Mouse (Mus musculus) gastrocnemius, adult 18-20 months (tissue): ENCODE results near the gene Kmt5b. TPM values are rescaled to one million over a fixed set of nuclear protein-coding genes. Genes with fewer than 3 reads are reported as not detected.

Source experiments
- DNase-seq: peaks from one replicate; pipeline ENCODE4 v3.0.0; 2021; ENCODE audit warnings: low spot score
- long read RNA-seq, 2 experiments: library from polyadenylated mRNA; stranded (forward); transcript quantifications; one replicate each; pipeline ENCODE4 v2.0.0; 2021
- total RNA-seq, 2 experiments: library from RNA; stranded (reverse); gene quantifications; 2 replicates each; pipeline ENCODE4 v1.2.3; 2021

Kmt5b gene
- total RNA-seq = 10 to 100 TPM; 19.1 to 19.6 TPM
- long read RNA-seq, experiment 1, partial matches to known transcripts = 4 of 4 reads
- long read RNA-seq, experiment 1, other reads (novel, unspliced or antisense) = 0 of 4 reads
- long read RNA-seq, experiment 2, partial matches to known transcripts = 1 of 2 reads
- long read RNA-seq, experiment 2, other reads (novel, unspliced or antisense) = 1 of 2 reads

DNA sequence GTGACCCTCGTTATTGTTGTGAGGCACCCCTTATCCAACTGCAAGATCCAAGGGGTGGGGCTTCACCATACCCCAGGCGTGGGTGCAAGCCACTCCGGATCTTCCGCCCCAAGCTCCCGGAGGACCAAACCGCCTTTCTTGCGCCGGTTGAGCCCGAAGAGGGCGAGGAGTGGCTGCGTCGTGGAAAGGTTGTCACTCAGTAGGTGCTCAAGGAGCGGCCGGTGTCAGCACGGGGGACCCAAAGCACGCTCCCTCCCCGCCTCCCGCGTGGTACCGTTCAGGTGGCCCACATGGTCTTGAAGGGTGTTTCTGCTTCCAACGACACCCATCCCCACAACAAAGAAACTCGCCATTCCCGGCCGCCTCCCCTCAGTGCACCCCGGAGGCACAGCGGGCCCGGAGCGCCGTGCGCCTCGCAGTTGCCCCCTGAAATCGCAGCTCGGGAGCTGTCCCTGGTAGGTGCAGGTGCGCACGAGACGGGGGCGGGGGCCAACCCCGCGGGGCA lies at the start of gene Kmt5b:
Gene Kmt5b (plus strand): TSS at position 146 of the 505 bp plus-strand sequence.
- peak; percentile 49 for DNase-seq

GRCm38 (mm10) chr19:3718481-3719361 lies 48.5 kb upstream of the Kmt5b start:
- DNase-seq = peak; percentile 64

DNA sequence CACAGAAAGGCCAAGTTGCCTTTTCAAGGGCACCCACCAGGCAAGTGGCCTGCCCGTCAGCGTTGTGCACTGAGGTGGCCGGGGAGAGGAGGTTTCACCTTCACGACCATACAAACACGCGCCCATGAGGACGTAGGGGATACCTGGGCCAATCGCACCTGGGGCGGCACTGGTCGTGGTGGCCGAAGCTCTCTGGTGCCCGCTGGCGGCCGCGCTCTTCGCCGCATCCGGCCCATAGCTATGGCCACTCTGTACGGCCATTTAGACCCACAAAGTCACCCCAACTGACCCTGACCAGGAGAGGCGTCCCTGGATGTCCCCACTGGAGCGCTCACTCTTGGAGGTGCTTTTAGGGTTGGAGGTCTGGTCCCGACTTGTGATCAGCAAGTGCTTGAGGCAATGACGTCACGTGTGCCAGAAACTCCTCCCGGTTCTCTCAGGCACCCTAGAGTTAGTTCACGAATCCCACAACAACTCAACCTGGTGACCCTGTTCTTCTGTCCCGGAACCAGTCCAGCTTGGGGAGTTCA lies 47.8 kb upstream of the Kmt5b start:
- DNase-seq = peak; percentile 56

DNA sequence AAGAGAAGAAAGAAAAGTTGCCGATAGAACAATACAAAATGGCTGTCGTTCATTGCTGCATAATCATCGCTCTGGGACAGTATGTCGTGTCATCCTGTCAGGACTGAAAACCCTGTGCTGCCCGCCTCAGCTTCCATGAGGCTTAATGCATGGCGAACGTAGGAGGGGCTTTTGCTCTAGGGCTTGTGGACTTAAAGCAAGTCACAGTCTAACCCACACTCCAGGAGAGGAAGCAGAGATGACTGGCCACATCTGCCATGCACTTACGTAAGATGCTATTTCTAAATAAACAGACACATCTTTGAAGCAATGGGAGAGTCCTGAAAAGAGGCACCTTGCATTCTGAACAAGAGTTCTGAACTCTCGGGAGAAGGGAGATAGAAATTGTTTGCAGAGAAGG lies 44.1 kb upstream of the Kmt5b start:
- no peak for DNase-seq

GRCm38 (mm10) chr19:3723904-3724303 lies 43.3 kb upstream of the Kmt5b start:
- no peak for DNase-seq

GRCm38 (mm10) chr19:3724779-3725178 lies 42.4 kb upstream of the Kmt5b start:
- DNase-seq = peak; percentile 71

- DNase-seq = no peak
These were observed 38.3 kb upstream of the Kmt5b start for GRCm38 (mm10) chr19:3728901-3729300.

DNA sequence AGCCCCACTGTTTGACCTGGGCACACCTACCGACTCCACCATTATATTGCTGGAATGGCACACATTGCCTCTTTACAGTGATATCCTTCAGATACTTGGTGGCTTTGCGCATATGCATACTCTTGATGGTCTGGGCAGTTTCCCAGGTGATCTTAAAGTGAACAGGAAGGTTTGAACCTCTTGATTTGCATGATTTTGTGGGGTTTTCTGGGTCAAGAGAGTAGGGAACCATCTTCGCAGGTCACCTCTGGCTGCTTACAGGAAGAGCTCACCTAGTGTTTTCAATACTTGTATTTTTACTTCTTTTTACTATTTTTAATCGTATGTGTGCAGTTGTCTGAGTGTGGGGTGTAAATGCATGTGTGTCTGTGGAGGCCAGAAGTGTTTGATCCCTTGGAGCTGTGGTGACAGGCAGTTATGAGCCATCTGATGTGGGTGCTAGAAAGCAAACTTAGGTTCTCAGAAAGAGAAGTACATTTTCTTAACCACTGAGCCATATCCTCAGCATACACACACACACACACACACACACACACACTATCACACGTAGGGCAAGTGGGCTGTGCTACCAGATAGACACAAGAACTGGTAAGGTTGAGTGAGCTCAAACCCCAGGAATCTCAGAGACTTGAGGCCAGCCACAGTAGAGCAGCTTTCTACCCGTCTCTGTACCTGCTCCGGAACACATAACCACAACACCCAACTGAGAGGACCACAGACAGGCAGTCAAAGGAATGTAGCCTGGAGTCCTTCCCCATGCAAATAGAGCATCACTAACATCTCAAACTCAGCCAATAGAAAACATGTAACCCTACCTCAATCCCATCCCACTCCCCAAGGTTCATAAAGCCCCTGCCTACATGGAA lies 36.2 kb upstream of the Kmt5b start:
- DNase-seq = no peak

DNA sequence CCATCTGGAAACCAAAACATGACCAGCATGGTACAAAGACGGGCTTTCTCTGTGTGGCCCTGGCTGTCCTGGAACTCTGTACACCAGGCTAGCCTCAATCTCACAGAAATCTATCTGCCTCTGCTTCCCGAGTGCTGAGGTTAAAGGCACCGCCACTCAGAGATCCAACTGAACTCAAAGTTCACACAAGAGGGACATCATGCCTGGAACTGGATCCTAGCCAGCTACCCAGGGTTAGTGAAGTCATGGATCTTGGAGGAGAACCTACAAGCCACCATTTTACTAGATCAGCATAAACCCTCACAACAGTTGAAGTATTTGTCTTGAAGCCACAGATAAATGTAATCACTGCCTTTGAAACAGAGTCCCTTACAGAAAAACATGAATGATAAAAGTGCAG lies 31.2 kb upstream of the Kmt5b start:
- DNase-seq = no peak

DNA sequence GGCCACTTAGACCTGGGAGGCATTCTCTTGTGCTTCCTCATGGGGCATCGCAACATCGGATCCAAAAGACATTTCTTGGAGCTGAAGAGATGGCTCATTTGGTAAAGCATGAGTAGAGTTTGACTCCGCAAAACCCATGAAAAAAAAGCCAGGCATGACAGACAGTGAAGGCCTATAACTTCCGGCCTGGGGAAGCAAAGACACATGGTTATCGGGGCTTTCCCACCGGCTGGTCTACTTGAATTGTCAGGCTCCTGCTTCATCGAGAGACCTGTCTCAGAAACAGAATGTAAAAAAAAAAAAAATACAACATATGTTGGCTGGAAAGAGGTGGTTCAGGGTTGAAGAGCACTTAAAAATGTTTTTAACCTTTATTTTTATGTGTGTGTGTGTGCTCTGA lies 27.6 kb upstream of the Kmt5b start:
- DNase-seq = no peak

- DNase-seq = no peak
These were observed 24.5 kb upstream of the Kmt5b start for GRCm38 (mm10) chr19:3742716-3743115.

- DNase-seq = no peak
These were observed 23.9 kb upstream of the Kmt5b start for GRCm38 (mm10) chr19:3743362-3743761.

- no peak for DNase-seq
These were observed 23.2 kb upstream of the Kmt5b start for GRCm38 (mm10) chr19:3743851-3744512.

DNA sequence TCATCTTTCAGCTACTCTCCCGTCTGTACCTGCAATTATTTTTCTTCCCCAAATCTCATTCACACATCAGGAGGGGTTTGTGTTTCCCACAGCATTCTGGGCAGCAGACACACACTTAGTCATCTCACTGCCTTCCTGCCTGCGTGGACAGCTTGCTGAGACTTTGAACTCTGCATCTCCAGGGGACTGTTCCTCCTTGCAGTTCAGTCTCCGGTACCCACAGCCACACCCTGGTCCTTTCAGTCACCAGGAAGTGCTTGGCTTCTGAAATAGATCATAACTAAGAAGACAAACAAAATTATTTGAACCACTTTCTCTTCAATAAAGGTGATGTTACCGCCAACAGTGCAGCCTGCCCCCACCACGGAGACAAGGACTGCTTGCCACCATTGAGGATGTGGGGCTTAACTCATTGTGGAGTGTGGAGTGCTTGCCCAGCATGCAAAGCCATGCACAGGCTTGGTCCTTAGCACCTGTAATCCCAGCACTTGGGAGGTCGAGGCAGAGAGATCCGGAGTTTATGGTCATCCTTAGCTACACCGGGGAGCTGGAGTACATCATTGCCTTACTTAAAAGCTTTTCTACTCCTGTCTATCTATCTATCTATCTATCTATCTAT lies 14.5 kb upstream of the Kmt5b start:
- no peak for DNase-seq

GRCm38 (mm10) chr19:3753240-3753633 lies 14.0 kb upstream of the Kmt5b start:
- no peak for DNase-seq

DNA sequence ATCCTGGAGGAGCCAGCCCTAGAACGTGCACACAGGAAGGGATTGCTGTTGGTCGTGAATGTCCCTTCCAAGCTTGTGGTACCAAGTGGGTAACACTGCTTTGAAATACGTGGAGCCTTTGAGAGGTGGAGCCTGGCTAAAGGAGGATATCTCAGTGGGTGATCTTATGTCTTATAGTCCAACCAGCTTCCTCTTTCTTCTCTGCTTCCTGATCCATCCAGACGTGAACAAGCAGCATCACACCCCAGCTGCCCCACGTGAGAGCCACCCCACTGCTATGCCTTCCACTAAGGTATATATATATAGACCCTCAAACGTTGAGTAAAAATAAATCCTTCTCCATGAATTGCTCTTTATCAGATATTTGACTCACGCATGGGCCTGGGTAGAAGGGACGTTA lies 13.5 kb upstream of the Kmt5b start:
- DNase-seq = no peak

DNA sequence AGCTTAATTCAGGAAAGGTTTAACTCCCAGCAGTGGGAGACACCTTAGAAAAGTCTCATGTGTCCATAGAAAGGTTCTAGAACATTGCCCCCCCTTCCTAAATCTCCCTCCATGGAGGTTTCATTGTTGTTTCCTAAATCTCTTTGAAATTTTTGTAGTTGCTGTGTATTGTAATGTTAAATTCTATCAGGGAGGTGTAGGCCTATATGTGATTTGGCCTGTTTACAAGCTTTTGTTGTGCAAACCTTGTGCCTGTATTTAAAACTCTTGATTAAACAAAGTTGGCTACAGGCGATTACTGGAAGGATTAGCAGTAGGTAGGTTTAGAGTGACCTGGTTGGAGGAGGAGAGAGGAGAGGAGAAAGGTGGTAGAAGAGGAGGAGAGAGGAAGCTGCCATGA lies 9.4 kb upstream of the Kmt5b start:
- no peak for DNase-seq

DNA sequence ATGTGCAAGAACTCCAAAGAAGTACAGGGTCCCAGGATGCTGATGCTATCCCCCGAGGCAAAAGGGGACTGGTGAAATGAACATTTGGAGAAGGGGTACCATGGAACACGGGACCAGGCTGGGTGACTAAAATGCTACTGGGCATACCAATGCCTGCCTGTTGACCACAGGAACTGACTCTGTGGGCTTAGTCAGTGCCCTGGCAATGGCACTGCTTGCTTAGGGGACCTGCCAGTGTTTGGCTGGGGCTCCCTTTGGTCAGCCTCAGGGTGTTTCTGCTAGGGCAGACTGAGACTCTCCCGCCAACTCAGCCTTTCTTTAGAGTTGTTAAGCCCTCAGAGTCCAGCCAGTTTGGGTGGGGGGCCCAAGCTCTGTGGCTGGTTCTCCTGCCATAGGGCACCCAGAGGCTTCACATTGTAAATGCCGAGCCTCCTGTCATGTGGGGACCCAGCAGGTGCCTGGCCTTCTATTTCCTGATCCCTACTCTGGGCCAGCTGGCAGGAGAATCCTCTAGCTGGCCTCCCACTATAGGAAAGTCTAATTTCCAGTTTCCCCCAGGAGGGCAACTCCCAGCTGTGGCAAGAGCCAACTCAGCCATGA lies 1.9 kb upstream of the Kmt5b start:
- DNase-seq = no peak

GRCm38 (mm10) chr19:3766378-3766777 lies 843 bp upstream of the Kmt5b start:
- DNase-seq = no peak
